Mouse (Mus musculus): ENCODE results near the gene Grwd1. TPM values are rescaled to one million over a fixed set of nuclear protein-coding genes. Genes with fewer than 3 reads are reported as not detected.

The Grwd1 gene
- polyA plus RNA-seq, 1 experiment from 2014 or later = 93.5 TPM

DNA sequence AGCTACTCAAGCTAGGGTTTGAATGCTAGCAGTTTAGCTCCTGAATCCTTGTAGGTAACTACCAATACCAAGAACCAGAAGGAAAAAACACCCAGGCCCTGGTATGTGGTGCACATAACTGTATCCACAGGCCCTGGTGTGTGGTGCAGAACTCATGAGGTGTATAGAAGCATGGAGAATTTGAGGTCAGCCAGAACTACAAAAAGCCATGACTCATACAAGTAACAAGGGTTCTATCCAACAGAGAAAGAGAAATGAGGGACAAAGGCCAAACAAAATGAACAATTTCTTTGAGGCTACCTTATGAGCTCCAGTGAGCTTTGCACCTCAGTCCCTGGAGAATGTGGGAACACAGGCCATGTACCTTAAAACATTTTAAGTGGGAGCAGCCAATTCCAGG, 9.8 kb downstream of the Grwd1 start:
- 0 out of 2 replicates have a peak, but pooled peaks cover 4% of the 10 kb centered on the region for H3K4me1 ChIP-seq (ENCODE audit: control insufficient read depth, insufficient read depth, low read length)
- H3K36me3 ChIP-seq (ENCODE audit: control insufficient read depth, insufficient read depth, low read length) = peaks cover 18% of the 10 kb centered on the region
- H3K27me3 ChIP-seq (ENCODE audit: control insufficient read depth, insufficient read depth, low read length) = no peaks in the 10 kb centered on the region
- no peak overlapping the region for H3K9ac ChIP-seq (ENCODE audit: low read depth, low read length)
- H3K9me3 ChIP-seq (ENCODE audit: control insufficient read depth, low read length) = no peaks in the 10 kb centered on the region
- H3K4me2 ChIP-seq (replicated peaks; ENCODE audit: low read depth, low read length) = no peak overlapping the region
- no peak for ATAC-seq (ENCODE audit: low FRiP score, low TSS enrichment)
- no peak overlapping the region for H3K27ac ChIP-seq (ENCODE audit: low read depth, low read length)
- H3K4me3 ChIP-seq (ENCODE audit: low read length) = no peak overlapping the region

DNA sequence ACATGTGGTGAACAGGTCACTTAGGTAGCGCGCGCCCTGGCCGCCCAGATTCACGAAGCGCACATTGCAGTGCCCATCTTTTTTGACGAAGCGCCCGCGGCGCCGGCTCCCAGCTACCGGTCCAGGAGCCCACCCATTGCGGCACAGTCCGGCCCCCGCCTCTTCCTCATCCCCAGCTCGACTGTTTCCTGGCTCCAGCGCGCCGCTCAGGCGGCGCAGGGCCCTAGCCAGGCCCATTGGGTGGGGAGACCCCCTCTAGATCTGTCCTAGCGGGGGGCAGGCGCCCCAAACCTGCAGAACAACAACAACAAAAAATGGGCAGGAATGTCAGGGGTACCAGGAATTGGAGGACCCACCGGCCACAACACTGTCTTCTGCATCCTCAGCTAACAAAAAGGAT, 10.9 kb downstream of the Grwd1 start:
- H3K4me3 ChIP-seq (ENCODE audit: low read length) = peak overlapping the region; percentile 16; the same call in 1 of the 2 replicates
- peak; percentile 53; the same call in 1 of the 2 replicates for ATAC-seq (ENCODE audit: low FRiP score, low TSS enrichment)
- 8% methylated on average over 25 of the region's 25 CpGs for WGBS

DNA sequence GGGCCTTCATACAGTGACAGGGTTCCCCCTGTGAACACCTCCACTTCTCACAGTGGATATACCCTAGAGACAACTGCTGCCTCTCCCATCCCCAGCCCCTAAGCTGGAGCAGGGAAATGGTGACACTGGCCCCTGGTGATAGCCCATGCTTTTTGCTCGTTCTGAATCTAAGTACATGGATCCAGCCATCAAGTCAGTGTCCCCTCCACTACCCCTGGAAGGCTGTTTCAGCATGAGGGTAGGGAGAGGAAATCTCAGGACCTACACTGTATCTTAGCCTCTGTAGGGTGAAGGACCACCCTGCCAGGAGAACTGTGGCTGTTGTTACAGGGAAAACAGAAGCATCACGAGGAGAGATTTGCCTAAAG, 14.8 kb downstream of the Grwd1 start:
- ATAC-seq (ENCODE audit: low FRiP score, low TSS enrichment) = no peak
- WGBS = 69% methylated on average over 2 of the region's 2 CpGs
- no peak overlapping the region for H3K4me2 ChIP-seq (replicated peaks; ENCODE audit: low read depth, low read length)

More for the DNA sequence above, 10.9 kb downstream of the Grwd1 start:
- peaks cover 9% of the 10 kb centered on the region for H3K4me1 ChIP-seq (ENCODE audit: control insufficient read depth, insufficient read depth, low read length)
- no peaks in the 10 kb centered on the region for H3K27me3 ChIP-seq (ENCODE audit: control insufficient read depth, insufficient read depth, low read length)
- peak overlapping the region; percentile 39 for H3K4me2 ChIP-seq (replicated peaks; ENCODE audit: low read depth, low read length)
- no peak overlapping the region for H3K27ac ChIP-seq (ENCODE audit: low read depth, low read length)
- peaks cover 7% of the 10 kb centered on the region; the same call in 1 of the 2 replicates for H3K36me3 ChIP-seq (ENCODE audit: control insufficient read depth, insufficient read depth, low read length)
- H3K9me3 ChIP-seq (ENCODE audit: control insufficient read depth, low read length) = no peaks in the 10 kb centered on the region
- H3K9ac ChIP-seq (ENCODE audit: low read depth, low read length) = peak overlapping the region; percentile 23; the same call in 1 of the 2 replicates

DNA sequence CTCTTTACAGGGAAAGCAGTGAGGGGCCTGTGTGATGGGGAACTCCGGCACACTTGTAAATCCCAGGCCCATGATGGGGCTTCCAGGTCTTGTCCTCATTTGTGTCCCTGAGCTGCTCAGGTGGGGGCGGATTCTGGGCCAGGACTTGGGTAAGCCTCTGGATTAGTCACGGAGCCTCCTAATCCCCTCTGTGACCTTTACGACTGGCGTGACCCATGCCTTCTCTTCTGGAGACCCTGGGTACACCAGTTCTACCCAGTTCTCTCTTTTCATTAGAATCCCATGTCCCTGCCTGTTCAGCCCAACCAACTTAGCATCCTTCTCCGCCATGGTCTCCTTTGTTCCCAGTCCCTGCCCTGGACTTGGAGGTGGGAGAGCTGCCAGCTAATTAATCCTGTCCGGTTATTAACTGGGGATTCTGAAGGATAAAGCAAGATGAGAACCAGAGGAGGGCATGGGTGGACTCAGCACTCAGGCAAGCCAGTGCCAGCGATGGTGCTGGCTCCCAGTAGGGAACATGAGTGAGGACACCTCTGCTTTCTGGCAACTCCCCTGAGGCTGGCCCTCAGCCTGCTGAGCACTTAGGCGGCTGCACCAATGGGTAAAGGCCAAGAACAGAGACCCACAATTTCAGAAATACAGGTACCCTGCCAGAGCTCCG, 15.3 kb downstream of the Grwd1 start:
- H3K4me1 ChIP-seq (ENCODE audit: control insufficient read depth, insufficient read depth, low read length) = peaks cover 22% of the 10 kb centered on the region
- H3K4me3 ChIP-seq (ENCODE audit: low read length) = no peak overlapping the region
- 0 out of 2 replicates have a peak overlapping the region, but pooled peaks have one; percentile 41 for H3K4me2 ChIP-seq (replicated peaks; ENCODE audit: low read depth, low read length)
- no peak overlapping the region for H3K27ac ChIP-seq (ENCODE audit: low read depth, low read length)
- 69% methylated on average over 10 of the region's 10 CpGs for WGBS
- H3K9ac ChIP-seq (ENCODE audit: low read depth, low read length) = no peak overlapping the region
- H3K36me3 ChIP-seq (ENCODE audit: control insufficient read depth, insufficient read depth, low read length) = peaks cover 25% of the 10 kb centered on the region
- H3K27me3 ChIP-seq (ENCODE audit: control insufficient read depth, insufficient read depth, low read length) = no peaks in the 10 kb centered on the region
- ATAC-seq (ENCODE audit: low FRiP score, low TSS enrichment) = no peak
- no peaks in the 10 kb centered on the region for H3K9me3 ChIP-seq (ENCODE audit: control insufficient read depth, low read length)

More for the DNA sequence above, 14.8 kb downstream of the Grwd1 start:
- no peaks in the 10 kb centered on the region for H3K9me3 ChIP-seq (ENCODE audit: control insufficient read depth, low read length)
- H3K27ac ChIP-seq (ENCODE audit: low read depth, low read length) = no peak overlapping the region
- no peaks in the 10 kb centered on the region for H3K27me3 ChIP-seq (ENCODE audit: control insufficient read depth, insufficient read depth, low read length)
- peaks cover 20% of the 10 kb centered on the region for H3K36me3 ChIP-seq (ENCODE audit: control insufficient read depth, insufficient read depth, low read length)
- peaks cover 22% of the 10 kb centered on the region for H3K4me1 ChIP-seq (ENCODE audit: control insufficient read depth, insufficient read depth, low read length)
- H3K9ac ChIP-seq (ENCODE audit: low read depth, low read length) = no peak overlapping the region
- no peak overlapping the region for H3K4me3 ChIP-seq (ENCODE audit: low read length)

DNA sequence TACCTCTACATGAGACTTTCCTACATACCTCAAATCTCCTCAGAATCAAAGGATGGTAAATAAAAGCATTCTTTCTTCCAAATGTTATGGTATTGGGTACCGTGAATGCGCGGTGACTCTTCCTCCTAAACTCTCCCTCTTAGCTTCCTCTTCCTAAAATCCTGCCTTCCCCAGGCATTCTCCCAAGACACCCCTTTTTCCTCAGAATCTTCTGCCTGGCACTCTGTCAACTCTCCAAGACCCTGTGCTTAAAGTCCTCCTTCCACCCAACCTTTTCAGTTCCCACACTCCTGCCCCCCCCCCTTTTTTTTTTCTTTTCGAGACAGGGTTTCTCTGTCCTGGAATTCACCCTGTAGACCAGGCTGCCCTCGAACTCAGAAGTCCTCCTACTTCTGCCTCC, 15.9 kb downstream of the Grwd1 start:
- peak overlapping the region; percentile 41 for H3K4me2 ChIP-seq (replicated peaks; ENCODE audit: low read depth, low read length)
- no peaks in the 10 kb centered on the region for H3K9me3 ChIP-seq (ENCODE audit: control insufficient read depth, low read length)
- no peak for ATAC-seq (ENCODE audit: low FRiP score, low TSS enrichment)
- no peak overlapping the region for H3K27ac ChIP-seq (ENCODE audit: low read depth, low read length)
- H3K9ac ChIP-seq (ENCODE audit: low read depth, low read length) = no peak overlapping the region
- 13% methylated on average over 5 of the region's 5 CpGs for WGBS
- H3K4me1 ChIP-seq (ENCODE audit: control insufficient read depth, insufficient read depth, low read length) = peaks cover 20% of the 10 kb centered on the region
- H3K27me3 ChIP-seq (ENCODE audit: control insufficient read depth, insufficient read depth, low read length) = no peaks in the 10 kb centered on the region
- H3K36me3 ChIP-seq (ENCODE audit: control insufficient read depth, insufficient read depth, low read length) = peaks cover 32% of the 10 kb centered on the region
- peak overlapping the region; percentile 27 for H3K4me3 ChIP-seq (ENCODE audit: low read length)

DNA sequence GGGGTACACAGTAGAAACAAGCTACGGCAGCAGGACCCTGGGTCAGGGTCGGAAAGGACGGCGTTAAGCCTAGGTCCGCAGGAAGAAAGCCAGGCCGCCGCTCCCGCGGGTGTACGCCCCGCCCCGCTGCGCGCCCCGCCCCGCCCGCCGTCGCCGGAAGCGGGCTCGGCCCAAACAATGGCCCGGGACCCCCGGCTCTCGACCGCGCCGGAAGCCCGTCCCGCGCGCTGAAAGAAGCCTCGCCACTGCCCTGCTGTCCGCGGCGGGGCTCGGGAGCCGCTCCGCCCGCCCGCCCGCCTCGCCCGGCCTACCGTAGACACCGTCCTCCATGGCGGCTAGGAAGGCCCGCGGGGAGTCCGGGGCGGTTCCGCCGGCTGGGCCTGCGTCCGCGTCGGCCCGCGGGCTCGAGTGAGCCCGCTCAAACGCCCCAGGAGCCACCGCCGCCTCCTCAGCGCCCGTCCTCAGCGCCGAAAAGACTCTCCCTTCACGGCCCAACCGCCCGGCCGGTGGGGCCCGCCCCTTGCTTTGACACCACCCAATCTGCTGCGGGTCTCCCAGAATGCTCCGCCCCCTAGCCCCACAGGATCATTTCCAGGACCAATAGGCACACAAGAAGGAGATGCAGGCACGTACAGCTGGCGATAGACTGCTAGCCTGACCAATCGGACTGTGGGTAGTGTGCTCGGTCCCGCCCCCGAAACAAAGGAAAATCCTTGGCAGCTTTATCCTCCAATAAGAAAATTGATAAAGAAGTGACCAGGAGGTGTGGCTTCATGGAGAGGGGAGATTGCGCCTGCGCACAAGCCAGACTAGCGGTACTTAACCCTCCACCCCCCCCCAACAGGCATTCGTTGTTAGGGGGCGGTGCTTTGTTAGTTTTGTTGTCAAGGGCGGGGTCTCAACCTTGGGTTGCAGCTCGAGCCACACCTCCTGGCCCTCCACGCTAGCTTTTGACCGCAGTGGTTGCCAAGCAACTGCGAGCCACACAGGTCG, 16.7 kb downstream of the Grwd1 start, which contains the start of gene Cyth2:
Gene Cyth2 (minus strand): TSS at position 795 of the 993 bp plus-strand sequence.
- Histone ChIP-seq H3K4me2 (replicated peaks; ENCODE audit: low read depth, low read length) (peak within 1 kb of the TSS; percentile 58), H3K27ac (ENCODE audit: low read depth, low read length) (peak within 1 kb of the TSS; percentile 99), H3K9ac (ENCODE audit: low read depth, low read length) (peak within 1 kb of the TSS; percentile 99), H3K9me3 (ENCODE audit: control insufficient read depth, low read length) (no peaks in the 10 kb centered on the region), H3K4me1 (ENCODE audit: control insufficient read depth, insufficient read depth, low read length) (peaks cover 18% of the 10 kb centered on the region), H3K4me3 (ENCODE audit: low read length) (peak within 1 kb of the TSS; percentile 87), H3K27me3 (ENCODE audit: control insufficient read depth, insufficient read depth, low read length) (no peaks in the 10 kb centered on the region), H3K36me3 (ENCODE audit: control insufficient read depth, insufficient read depth, low read length) (peaks cover 39% of the 10 kb centered on the region)
- peak; percentile 98 for ATAC-seq (ENCODE audit: low FRiP score, low TSS enrichment)
- WGBS = 0% methylated on average over 53 of the region's 92 CpGs

DNA sequence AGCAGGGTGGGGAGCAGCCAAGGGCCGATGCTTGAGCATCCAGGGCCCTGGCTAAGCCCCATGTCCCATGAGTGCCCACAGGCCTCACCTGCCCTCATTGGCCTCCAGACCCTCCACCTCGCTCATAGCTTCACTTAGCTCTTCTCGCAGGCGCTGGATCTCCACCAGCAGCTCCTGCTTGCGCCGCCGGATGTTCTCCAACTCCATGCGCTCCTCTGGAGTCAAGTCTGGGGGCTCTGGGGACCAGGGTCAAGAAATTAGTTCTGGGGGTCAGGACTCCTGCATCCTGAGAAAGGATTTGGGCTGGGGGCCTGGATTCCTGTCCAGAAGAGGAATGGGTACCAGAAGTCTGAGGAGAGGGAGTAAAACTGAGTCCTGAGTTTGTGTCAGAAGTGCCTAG, 17.8 kb downstream of the Grwd1 start:
- no peaks in the 10 kb centered on the region for H3K9me3 ChIP-seq (ENCODE audit: control insufficient read depth, low read length)
- ATAC-seq (ENCODE audit: low FRiP score, low TSS enrichment) = no peak
- WGBS = 84% methylated on average over 8 of the region's 8 CpGs
- peaks cover 18% of the 10 kb centered on the region for H3K4me1 ChIP-seq (ENCODE audit: control insufficient read depth, insufficient read depth, low read length)
- no peak overlapping the region for H3K27ac ChIP-seq (ENCODE audit: low read depth, low read length)
- H3K27me3 ChIP-seq (ENCODE audit: control insufficient read depth, insufficient read depth, low read length) = no peaks in the 10 kb centered on the region
- H3K9ac ChIP-seq (ENCODE audit: low read depth, low read length) = peak overlapping the region; percentile 99
- peaks cover 51% of the 10 kb centered on the region for H3K36me3 ChIP-seq (ENCODE audit: control insufficient read depth, insufficient read depth, low read length)
- peak overlapping the region; percentile 58 for H3K4me2 ChIP-seq (replicated peaks; ENCODE audit: low read depth, low read length)
- peak overlapping the region; percentile 87 for H3K4me3 ChIP-seq (ENCODE audit: low read length)

DNA sequence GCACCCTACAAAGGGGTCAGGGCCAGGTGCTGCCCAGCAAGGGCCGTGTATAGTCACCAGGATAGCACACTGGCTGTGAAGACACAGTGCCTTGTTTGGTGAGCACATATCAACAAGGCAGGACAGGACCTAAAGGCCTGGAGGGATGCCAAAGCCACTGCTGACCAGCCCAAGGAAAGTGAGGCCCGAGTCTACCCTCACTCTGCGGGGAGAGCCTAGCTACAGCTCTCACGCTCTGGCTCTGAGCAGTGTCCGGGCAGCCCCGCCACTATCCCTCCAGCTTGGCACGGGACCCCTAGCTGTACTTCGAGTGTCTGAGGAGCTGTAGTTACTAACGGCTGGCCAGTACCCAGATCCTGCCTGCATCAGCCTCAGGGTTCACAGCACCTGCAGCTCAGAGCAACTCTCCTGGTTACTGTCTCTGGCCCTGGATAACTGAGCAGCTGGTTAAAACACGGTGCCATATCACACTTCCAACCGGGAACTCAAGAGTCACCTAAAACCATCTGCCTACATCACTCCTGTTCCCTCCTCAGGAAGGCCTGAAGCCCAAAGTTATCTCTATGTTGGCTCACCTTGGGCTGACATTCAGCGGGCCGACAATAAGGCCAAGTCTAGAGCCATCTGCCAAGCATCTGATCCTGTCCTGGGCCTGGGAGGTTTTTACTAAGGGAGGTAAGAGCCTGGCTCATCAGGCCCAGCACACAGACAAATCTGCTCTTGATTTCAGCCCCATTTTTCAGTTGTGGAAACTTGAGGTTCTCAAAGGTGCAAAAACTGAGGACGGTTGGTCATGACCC, 21.3 kb downstream of the Grwd1 start:
- Histone ChIP-seq H3K4me1 (ENCODE audit: control insufficient read depth, insufficient read depth, low read length) (peaks cover 11% of the 10 kb centered on the region), H3K27ac (ENCODE audit: low read depth, low read length) (no peak overlapping the region), H3K4me3 (ENCODE audit: low read length) (no peak overlapping the region), H3K27me3 (ENCODE audit: control insufficient read depth, insufficient read depth, low read length) (no peaks in the 10 kb centered on the region), H3K36me3 (ENCODE audit: control insufficient read depth, insufficient read depth, low read length) (peaks cover 64% of the 10 kb centered on the region), H3K4me2 (replicated peaks; ENCODE audit: low read depth, low read length) (no peak overlapping the region), H3K9me3 (ENCODE audit: control insufficient read depth, low read length) (no peaks in the 10 kb centered on the region), H3K9ac (ENCODE audit: low read depth, low read length) (no peak overlapping the region)
- WGBS = 87% methylated on average over 14 of the region's 14 CpGs
- no peak for ATAC-seq (ENCODE audit: low FRiP score, low TSS enrichment)

Data from kidney, embryonic 14.5 days (tissue).